Mouse (Mus musculus): ENCODE data around the gene Lin7a.

Gene Lin7a

GRCm38 (mm10) chr10:107250346-107251210 lies 20.9 kb upstream of the Lin7a start:
- in situ Hi-C loops (cut with MboI; ENCODE audit: unreplicated experiment in 2 of 2), result no loop called here

GRCm38 (mm10) chr10:107251271-107251670 lies 20.2 kb upstream of the Lin7a start:
- in situ Hi-C loops (cut with MboI; ENCODE audit: unreplicated experiment in 2 of 2), result no loop called here

DNA sequence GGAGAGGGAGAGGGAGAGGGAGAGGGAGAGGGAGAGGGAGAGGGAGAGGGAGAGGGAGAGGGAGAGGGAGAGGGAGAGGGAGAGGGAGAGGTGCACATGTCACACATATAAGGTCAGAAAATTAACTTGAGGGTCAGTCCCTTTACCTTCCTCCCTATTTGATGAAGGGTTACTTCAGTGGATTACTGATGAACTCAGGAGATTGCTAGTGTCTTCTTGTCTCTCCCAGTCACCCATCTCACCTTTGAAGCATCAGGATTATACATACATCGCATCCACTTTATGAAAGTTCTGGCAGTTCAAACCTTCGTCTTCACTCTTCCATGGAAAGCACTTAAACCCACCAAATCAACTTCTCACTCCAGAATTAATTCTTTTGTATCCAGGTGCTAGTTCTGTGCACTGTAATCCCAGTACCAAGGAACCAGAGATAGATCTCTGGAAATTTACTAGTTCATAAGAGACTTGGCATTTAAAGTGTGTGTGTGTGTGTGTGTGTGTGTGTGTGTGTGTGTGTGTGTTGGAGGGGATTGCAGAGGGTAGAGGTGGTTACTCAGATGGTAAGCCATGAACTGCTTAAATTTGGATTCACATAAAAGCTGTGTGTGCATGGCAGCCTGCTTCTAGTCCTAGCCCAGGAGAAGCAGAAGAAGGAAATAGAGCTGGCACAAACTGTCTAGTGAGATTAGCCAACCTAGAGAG lies 19.5 kb upstream of the Lin7a start:
- in situ Hi-C loops (cut with MboI; ENCODE audit: unreplicated experiment in 2 of 2), result no loop called here

DNA sequence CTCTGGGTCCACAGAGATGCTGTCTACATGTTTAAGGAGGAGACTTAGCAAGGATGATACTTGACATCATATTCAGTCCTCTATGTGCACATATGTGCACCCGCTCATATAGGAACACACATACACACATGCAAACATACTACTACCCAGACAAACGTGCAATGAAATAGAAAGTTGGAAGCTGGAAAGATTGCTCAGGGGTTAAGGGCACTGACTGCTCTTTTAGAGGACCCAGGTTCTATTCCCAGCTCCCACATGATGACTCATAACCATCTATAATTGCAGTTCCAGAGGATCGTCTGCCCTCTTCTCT lies 19.0 kb upstream of the Lin7a start:
- in situ Hi-C loops (cut with MboI; ENCODE audit: unreplicated experiment in 2 of 2), result no loop called here

DNA sequence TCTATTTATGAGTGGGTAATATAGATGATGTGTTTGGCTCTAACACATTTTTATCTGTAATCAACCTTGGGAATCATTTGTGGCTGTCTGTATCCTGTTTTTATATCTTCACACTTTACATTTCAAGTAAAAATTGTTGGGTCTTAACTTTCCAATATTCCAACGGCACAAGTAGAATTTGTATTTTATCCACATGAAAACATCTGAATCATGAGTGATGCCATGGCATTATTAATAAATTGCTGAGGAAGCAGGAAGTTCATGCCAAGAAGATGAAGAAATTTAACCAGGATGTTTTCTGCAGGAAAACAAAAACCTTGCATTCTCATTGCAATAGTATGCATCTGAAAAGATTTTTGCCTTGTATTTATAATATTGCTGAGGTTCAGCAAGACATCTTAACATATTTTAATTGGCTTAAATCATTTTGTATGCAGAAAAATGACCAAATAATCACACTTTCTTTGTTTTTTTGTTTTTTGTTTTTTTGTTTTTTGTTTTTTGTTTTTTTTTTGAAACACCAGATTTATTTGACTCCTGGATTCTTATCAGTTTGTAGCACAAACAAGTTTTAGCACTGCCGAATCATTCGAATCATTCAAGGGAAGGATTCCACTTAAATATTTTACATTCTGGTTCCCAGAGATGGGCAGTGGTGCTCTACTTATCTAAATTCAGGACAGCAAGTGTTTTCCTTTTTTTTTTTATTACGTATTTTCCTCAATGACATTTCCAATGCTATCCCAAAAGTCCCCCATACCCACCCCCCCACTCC lies 18.1 kb upstream of the Lin7a start:
- in situ Hi-C loops (cut with MboI; ENCODE audit: unreplicated experiment in 2 of 2), result no loop called here

DNA sequence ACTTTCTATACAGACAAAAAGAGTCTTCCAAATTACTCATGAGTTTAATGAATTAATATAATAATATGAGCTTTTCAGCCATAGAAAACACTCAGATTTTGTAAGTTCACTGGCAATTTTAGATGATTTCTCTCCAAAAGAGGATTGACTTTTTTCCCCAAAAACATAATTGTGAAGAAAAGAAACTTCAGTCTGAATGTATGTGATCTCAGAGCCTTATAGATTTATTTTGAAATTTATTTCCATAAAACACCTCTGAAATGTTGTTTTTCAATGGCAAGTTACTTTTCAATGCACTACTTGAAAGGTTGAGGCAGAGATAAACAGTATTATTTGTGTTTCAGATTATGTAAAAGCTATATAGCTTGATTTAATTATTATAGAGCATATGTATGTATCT lies 16.8 kb upstream of the Lin7a start:
- in situ Hi-C loops (cut with MboI; ENCODE audit: unreplicated experiment in 2 of 2), result no loop called here

GRCm38 (mm10) chr10:107255351-107256050 lies 16.0 kb upstream of the Lin7a start:
- in situ Hi-C loops (cut with MboI; ENCODE audit: unreplicated experiment in 2 of 2), result no loop called here

- in situ Hi-C loops (cut with MboI; ENCODE audit: unreplicated experiment in 2 of 2), result no loop called here
These were observed 15.0 kb upstream of the Lin7a start for GRCm38 (mm10) chr10:107256451-107256960.

DNA sequence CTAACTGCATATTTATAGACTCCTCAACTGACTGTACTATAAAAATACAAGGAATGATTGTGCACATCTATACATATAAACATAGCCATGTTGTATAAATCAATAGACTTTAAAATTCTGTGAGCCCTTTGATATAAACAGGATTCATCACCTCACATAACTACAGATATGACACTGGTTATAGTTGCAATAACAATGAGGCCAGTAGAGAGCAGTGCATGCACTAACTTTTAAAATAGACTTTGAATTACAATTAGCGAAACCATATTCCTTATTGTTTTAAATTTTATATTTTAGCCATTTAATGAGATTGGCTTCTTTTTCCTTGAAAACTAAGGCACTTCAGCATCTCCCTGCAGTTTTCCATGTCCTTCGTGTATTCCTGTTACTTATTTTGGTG lies 11.1 kb upstream of the Lin7a start:
- in situ Hi-C loops (cut with MboI; ENCODE audit: unreplicated experiment in 2 of 2), result no loop called here

DNA sequence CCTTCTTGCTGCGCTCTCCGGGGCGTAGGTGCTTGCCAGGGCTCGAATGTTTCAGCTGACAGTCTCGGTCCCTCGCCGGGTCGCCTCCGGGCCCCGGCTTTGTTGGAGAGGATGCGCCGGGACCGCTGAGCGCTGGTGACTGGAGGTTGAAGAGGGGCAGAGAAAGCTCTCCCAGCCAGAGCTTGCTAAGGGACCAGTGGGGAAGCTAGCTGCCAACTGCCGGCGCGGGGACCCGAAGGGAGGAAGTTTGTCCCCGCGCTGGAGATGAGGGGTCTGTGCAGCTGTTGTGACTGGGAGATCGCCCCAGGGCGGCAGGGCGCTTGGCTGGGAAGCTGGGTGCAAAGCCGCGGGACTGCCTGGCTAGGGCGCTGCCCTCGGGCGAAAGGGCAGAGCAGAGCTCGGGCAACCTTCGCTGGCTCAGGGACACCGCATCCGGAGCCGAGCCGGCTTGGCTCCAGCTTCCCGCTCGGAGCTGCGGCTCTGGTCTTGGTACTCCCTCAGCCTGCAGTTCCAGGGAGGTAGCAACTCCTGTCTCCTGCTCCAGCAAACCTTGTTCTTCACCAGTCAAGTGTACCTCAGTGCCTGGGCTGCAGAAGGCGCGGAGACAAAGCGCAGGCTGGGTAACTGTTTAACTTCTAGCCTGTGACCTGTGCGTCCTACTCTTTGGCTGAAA lies 781 bp downstream of the Lin7a start:
- in situ Hi-C loops (cut with MboI; ENCODE audit: unreplicated experiment in 2 of 2), result no loop called here

DNA sequence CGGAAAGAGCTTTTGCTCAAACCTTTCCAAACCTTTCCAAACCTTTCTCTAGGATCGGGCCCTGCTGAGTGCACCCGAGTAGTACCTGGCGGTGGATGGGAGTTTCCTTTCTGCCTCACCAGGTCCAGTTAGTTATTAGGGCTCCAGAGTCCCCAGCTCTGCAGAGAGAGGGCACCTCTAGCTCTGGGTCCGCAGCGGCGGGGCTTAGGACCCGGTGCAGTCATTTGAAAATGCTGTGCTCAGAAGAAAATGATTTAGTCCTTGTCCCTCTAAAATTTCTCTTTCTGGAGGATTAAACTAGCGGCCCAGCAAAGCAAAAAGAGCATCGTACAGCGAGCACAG lies 1.3 kb downstream of the Lin7a start:
- in situ Hi-C loops (cut with MboI; ENCODE audit: unreplicated experiment in 2 of 2), result no loop called here

GRCm38 (mm10) chr10:107273848-107274247 lies 2.4 kb downstream of the Lin7a start:
- in situ Hi-C loops (cut with MboI; ENCODE audit: unreplicated experiment in 2 of 2), result no loop called here

- in situ Hi-C loops (cut with MboI; ENCODE audit: unreplicated experiment in 2 of 2), result no loop called here
These were observed 3.3 kb downstream of the Lin7a start for GRCm38 (mm10) chr10:107274785-107275184.

- in situ Hi-C loops (cut with MboI; ENCODE audit: unreplicated experiment in 2 of 2), result no loop called here
These were observed 5.2 kb downstream of the Lin7a start for GRCm38 (mm10) chr10:107276647-107277046.

DNA sequence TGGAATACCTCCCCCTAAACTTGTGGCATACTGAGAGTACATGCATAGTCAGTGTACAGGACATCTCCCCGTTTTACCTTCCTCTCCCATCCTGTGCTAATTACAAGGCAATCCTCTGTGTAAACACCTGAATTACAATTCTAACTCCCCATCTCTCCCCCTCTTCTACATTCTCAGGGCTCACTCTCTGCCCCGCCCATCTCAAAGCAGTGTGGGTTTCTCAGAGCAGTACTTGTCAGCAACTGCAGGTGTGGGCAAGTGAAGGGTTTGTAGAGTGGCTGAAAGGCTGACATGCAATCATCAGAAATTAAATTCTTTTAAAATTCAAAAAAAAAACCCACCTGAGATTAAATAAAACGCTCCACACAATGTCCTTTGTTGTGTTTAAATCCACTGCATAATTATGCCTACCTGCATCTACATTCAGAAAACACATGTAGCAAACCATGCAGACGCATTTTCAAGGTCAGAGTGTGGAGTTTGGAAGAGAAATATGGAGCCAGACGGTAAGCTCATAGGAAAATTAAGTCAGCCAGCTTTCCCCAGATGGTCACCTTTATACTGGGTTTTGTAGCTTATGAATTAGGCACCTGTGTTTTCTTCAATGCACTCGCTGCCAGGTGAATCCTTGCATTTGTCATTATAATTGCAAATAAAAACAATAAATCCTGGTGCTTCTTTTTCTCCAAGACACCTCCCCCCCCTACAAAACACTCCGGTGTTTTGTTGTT lies 22.6 kb downstream of the Lin7a start:
- in situ Hi-C loops (cut with MboI; ENCODE audit: unreplicated experiment in 2 of 2), result no loop called here

DNA sequence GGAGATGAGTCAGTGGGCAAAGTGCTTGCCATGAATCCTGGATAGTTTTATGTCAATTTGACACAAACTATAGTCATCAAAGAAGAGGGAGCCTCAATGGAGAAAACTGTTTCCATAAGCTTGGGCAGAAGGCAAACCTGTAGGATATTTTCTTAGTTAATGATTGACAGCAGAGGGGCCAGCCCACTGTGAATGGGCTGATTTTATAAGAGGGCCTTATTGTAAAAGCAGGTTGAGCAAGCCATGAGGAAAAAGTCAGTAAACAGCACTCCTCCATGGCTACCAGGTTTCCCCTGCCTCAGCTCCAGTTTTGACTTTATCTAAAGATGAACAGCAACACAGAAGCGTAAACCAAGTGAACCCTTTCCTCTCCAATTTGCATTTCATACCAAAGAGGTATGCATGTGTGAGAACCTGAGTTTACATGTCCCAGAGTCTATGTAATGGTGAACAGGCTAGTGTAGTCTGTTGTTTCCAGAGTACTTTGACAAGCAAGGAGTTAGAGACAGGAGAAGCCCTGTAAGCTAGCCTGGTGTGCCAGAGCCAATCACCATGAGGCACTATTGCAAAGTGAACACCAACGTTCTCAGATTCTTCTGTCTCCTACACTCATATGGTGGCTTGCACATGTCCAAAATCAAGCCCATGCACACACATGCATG lies 29.2 kb downstream of the Lin7a start:
- in situ Hi-C loops (cut with MboI; ENCODE audit: unreplicated experiment in 2 of 2), result no loop called here

GRCm38 (mm10) chr10:107310964-107311490 lies 39.5 kb downstream of the Lin7a start:
- in situ Hi-C loops (cut with MboI; ENCODE audit: unreplicated experiment in 2 of 2), result no loop called here

DNA sequence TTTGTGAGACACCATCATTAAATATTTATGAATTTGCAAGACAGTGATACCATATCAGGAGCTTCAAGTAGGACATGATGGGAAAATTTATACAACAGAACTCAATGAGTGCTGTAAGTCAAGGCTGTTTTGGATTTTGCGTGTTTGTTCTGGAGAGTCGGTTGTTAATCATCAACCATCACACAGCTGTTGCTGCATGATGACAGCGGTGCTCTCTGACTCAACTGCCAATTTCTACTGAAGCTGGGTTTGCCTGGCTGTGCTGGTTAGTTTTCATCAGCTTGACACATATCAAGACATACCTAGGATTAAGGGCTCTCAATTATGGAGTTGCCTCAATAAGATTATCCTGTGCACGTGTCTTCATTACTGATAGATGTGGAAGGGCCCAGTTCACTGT lies 41.1 kb downstream of the Lin7a start:
- in situ Hi-C loops (cut with MboI; ENCODE audit: unreplicated experiment in 2 of 2), result no loop called here

- in situ Hi-C loops (cut with MboI; ENCODE audit: unreplicated experiment in 2 of 2), result no loop called here
These were observed 41.9 kb downstream of the Lin7a start for GRCm38 (mm10) chr10:107313395-107313794.

Measured in v-Abl transformed pro-B cells (cell line).